10 mouse cellular contexts compared by ENCODE assay signal in the genomic region with DNA sequence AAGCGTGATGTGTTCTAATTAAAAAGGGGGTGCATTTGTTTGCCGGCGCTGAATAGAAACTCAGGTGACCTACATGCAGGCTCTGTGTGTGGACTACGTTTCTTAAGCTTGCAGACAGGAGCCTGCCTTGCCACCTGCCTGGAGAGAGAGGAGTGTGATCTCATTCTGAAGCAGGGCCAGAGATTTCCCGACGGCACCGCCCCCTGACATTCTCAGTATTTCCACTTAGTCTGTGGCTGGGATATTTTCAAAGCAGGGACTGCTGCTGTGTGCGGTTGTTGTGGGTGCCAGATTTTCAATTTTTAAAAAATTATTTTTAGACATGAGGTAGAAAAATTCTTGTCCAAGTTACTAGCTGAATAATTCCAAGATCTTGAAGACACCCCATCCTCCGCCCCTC. TPM values are rescaled to one million over a fixed set of nuclear protein-coding genes. Genes with fewer than 3 reads are reported as not detected.
DNase-seq lines count a peak whose midpoint lies in the region; ATAC-seq and TF ChIP-seq lines count a peak whose summit lies in the region.
"Had no signal": no experiment of that assay in that cellular context is flagged by ENCODE, and none has a peak within 500 bp of the region (broad histone marks: within the 10 kb centered on the region; RNA-seq: fewer than 3 reads in every experiment).

No protein-coding gene starts in this region.

- no peaks in the 10 kb centered on the region for H3K36me3 ChIP-seq in lung, embryonic 14.5 days (ENCODE audit: insufficient read depth)
- H3K36me3 ChIP-seq in heart, adult 2 months (ENCODE audit: control insufficient read depth, insufficient read depth, low read length), result no peaks in the 10 kb centered on the region
- H3K36me3 ChIP-seq in intestine, embryonic 15.5 days, result no peaks in the 10 kb centered on the region
- H3K36me3 ChIP-seq: hindbrain, embryonic 15.5 days; neural tube, embryonic 12.5 days had no signal

- ATAC-seq in lung, embryonic 14.5 days (ENCODE audit: insufficient read depth), result no peak
- no peak for ATAC-seq in intestine, embryonic 15.5 days

- no peaks in the 10 kb centered on the region for H3K27me3 ChIP-seq in lung, embryonic 14.5 days (ENCODE audit: insufficient read depth, low read length)
- H3K27me3 ChIP-seq in heart, adult 2 months (ENCODE audit: control insufficient read depth, insufficient read depth, low read length), result no peaks in the 10 kb centered on the region
- no peaks in the 10 kb centered on the region for H3K27me3 ChIP-seq in intestine, embryonic 15.5 days (replicated peaks)
- H3K27me3 ChIP-seq: hindbrain, embryonic 15.5 days; neural tube, embryonic 12.5 days had no signal

- intact Hi-C loops in heart, adult 2 months (cut with DNase I), result no loop called here

- no peak overlapping the region for H3K9ac ChIP-seq in lung, embryonic 14.5 days
- H3K9ac ChIP-seq in heart, adult 2 months (ENCODE audit: low read depth, low read length), result no peak overlapping the region
- no peak overlapping the region for H3K9ac ChIP-seq in intestine, embryonic 15.5 days
- H3K9ac ChIP-seq: hindbrain, embryonic 15.5 days; neural tube, embryonic 12.5 days had no signal

- no peak overlapping the region for H3K27ac ChIP-seq in lung, embryonic 14.5 days (ENCODE audit: low read depth)
- H3K27ac ChIP-seq in heart, adult 2 months, result peak overlapping the region; percentile 29; the same call in 1 of the 2 replicates
- no peak overlapping the region for H3K27ac ChIP-seq in intestine, embryonic 15.5 days
- H3K27ac ChIP-seq: hindbrain, embryonic 15.5 days; neural tube, embryonic 12.5 days had no signal

- H3K4me3 ChIP-seq in lung, embryonic 14.5 days (ENCODE audit: low read depth, low read length), result no peak overlapping the region
- no peak overlapping the region for H3K4me3 ChIP-seq in heart, adult 2 months
- H3K4me3 ChIP-seq in intestine, embryonic 15.5 days (replicated peaks), result no peak overlapping the region
- H3K4me3 ChIP-seq: hindbrain, embryonic 15.5 days; neural tube, embryonic 12.5 days had no signal

- 59% methylated on average over 9 of the region's 9 CpGs for WGBS in lung, embryonic 14.5 days
- WGBS in heart, adult 2 months, result 42% methylated on average over 9 of the region's 9 CpGs
- WGBS in intestine, embryonic 15.5 days, result 68% methylated on average over 9 of the region's 9 CpGs

- H3K79me2 ChIP-seq in heart, adult 2 months (replicated peaks; ENCODE audit: control insufficient read depth, insufficient read depth, low read length), result no peaks in the 10 kb centered on the region

- peak; percentile 14 for DNase-seq in lung, embryonic 14.5 days
- no peak for DNase-seq in lung, postnatal 4 days
- peak in 1 of 2 experiments; percentile 19 for DNase-seq in heart, adult 2 months
- peak; percentile 38 to 47 for DNase-seq in layer of hippocampus, adult 8-10 months (ENCODE audit: low spot score in 2 of 2)
- DNase-seq in thymus, postnatal 25 days, result no peak
- DNase-seq in gastrocnemius, adult 8-10 months (ENCODE audit: low spot score in 2 of 2), result no peak

- H3K4me1 ChIP-seq in lung, embryonic 14.5 days (ENCODE audit: insufficient read depth), result no peaks in the 10 kb centered on the region
- H3K4me1 ChIP-seq in heart, adult 2 months (ENCODE audit: control insufficient read depth, insufficient read depth, low read length), result no peaks in the 10 kb centered on the region
- H3K4me1 ChIP-seq in intestine, embryonic 15.5 days (replicated peaks), result no peaks in the 10 kb centered on the region
- H3K4me1 ChIP-seq: neural tube, embryonic 12.5 days had no signal

- TF ChIP-seq POLR2A in heart, adult 2 months (IDR thresholded peaks at IDR 0.05; ENCODE audit: insufficient read depth, low read depth, low read length), result no peak

- TF ChIP-seq EP300 in heart, adult 2 months (IDR thresholded peaks at IDR 0.05; ENCODE audit: insufficient read depth, low read depth, low read length), result no peak

- H3K4me2 ChIP-seq in lung, embryonic 14.5 days, result no peak overlapping the region
- no peak overlapping the region for H3K4me2 ChIP-seq in intestine, embryonic 15.5 days (replicated peaks)
- H3K4me2 ChIP-seq: hindbrain, embryonic 15.5 days; neural tube, embryonic 12.5 days had no signal

- TF ChIP-seq CTCF in lung, embryonic 14.5 days (IDR thresholded peaks at IDR 0.05; ENCODE audit: low read depth), result no peak
- TF ChIP-seq CTCF in heart, adult 2 months (IDR thresholded peaks at IDR 0.05), result no peak

- H3K9me3 ChIP-seq in lung, embryonic 14.5 days (ENCODE audit: low read depth, low read length), result no peaks in the 10 kb centered on the region
- H3K9me3 ChIP-seq in intestine, embryonic 15.5 days, result no peaks in the 10 kb centered on the region
- H3K9me3 ChIP-seq: hindbrain, embryonic 15.5 days; neural tube, embryonic 12.5 days had no signal

RNA-seq across cellular contexts. Expression of a gene that starts 19.8 kb away (rescaled TPM):
- not detected in 2 replicates for polyA plus RNA-seq in lung, embryonic 14.5 days (2014; fragmentation: Nextera tagmentation; extraction: Ambion mirVana)
- not detected for total RNA-seq in heart, adult 2 months (2021)
- not detected in 2 replicates for polyA plus RNA-seq in heart, adult 2 months (2012; rRNA removed)
- total RNA-seq in layer of hippocampus, adult 8-10 months (2022), result not detected
- polyA plus RNA-seq in intestine, embryonic 15.5 days (2015; fragmentation: Nextera tagmentation; extraction: Ambion mirVana), result 0.11 and 0.15 TPM in 2 replicates
- not detected for total RNA-seq in gastrocnemius, adult 8-10 months (2022)
- polyA plus RNA-seq: liver, embryonic 16.5 days had no signal

RNA-seq across cellular contexts. Expression of a gene that starts 21.3 kb away (rescaled TPM):
- polyA plus RNA-seq in lung, embryonic 14.5 days (2014; fragmentation: Nextera tagmentation; extraction: Ambion mirVana), result 0.05 and 0.14 TPM in 2 replicates
- total RNA-seq in heart, adult 2 months (2021), result 10 to 100 TPM; 26.9 to 31.0 TPM
- polyA plus RNA-seq in heart, adult 2 months (2012; rRNA removed), result 6.8 and 12.7 TPM in 2 replicates
- 10 to 100 TPM; 23.4 to 28.0 (median 26.3) TPM for total RNA-seq in layer of hippocampus, adult 8-10 months (2022)
- polyA plus RNA-seq in intestine, embryonic 15.5 days (2015; fragmentation: Nextera tagmentation; extraction: Ambion mirVana), result 0.25 and 0.49 TPM in 2 replicates
- total RNA-seq in gastrocnemius, adult 8-10 months (2022), result 1 to 10 TPM; 1.7 to 3.0 (median 2.0) TPM

RNA-seq across cellular contexts. Expression of a gene that starts 34.4 kb away (rescaled TPM):
- 170 and 189 TPM in 2 replicates for polyA plus RNA-seq in lung, embryonic 14.5 days (2014; fragmentation: Nextera tagmentation; extraction: Ambion mirVana)
- total RNA-seq in heart, adult 2 months (2021), result 10 to 100 TPM; 41.8 to 44.6 TPM
- 22.2 and 29.3 TPM in 2 replicates for polyA plus RNA-seq in heart, adult 2 months (2012; rRNA removed)
- 10 to 100 TPM; 57.1 to 58.8 (median 58.0) TPM for total RNA-seq in layer of hippocampus, adult 8-10 months (2022)
- polyA plus RNA-seq in intestine, embryonic 15.5 days (2015; fragmentation: Nextera tagmentation; extraction: Ambion mirVana), result 186 and 190 TPM in 2 replicates
- total RNA-seq in gastrocnemius, adult 8-10 months (2022), result 10 to 100 TPM; 20.8 to 29.7 (median 25.3) TPM

RNA-seq across cellular contexts. Expression of a gene that starts 57.5 kb away (rescaled TPM):
- polyA plus RNA-seq in lung, embryonic 14.5 days (2014; fragmentation: Nextera tagmentation; extraction: Ambion mirVana), result not detected in 2 replicates
- not detected for total RNA-seq in heart, adult 2 months (2021)
- not detected in 2 replicates for polyA plus RNA-seq in heart, adult 2 months (2012; rRNA removed)
- total RNA-seq in layer of hippocampus, adult 8-10 months (2022), result not detected
- not detected in 2 replicates for polyA plus RNA-seq in intestine, embryonic 15.5 days (2015; fragmentation: Nextera tagmentation; extraction: Ambion mirVana)
- total RNA-seq in gastrocnemius, adult 8-10 months (2022), result not detected
- polyA plus RNA-seq: liver, embryonic 16.5 days had no signal

Comparison
In these comparisons a context has a peak if more than half of its experiments do, and no peak if none do; other contexts are left out.
1. DNase-seq: peak in lung, embryonic 14.5 days (single experiment) and layer of hippocampus, adult 8-10 months (2 of 2); none in lung, postnatal 4 days (0 of 2), thymus, postnatal 25 days (single experiment) and gastrocnemius, adult 8-10 months (0 of 2).
2. RNA of a gene that starts 21.3 kb away (total RNA-seq): 26.9 to 31.0 TPM in heart, adult 2 months and 23.4 to 28.0 TPM in layer of hippocampus, adult 8-10 months; 1.7 to 3.0 TPM in gastrocnemius, adult 8-10 months; every median in the first group is over 4 times any median in the second.